Mouse (Mus musculus) lung, postnatal 0 days (tissue): Measurements from ENCODE around the gene Mex3a. TPM values are rescaled to one million over a fixed set of nuclear protein-coding genes. Genes with fewer than 3 reads are reported as not detected.

ENCODE experiments used
- ATAC-seq: fragments of 200-750 bp; cut with Nextera tagmentation; 2 replicates; pipeline ENCODE4 v1.8.0; 2017; ENCODE audit warnings: moderate library complexity
- DNase-seq: peaks from one replicate; pipeline ENCODE4 v3.0.0-alpha.2; 2016; ENCODE audit warnings: low spot score
- H3K27ac ChIP-seq: fragments of 300-500 bp; sonication (generic); 2 replicates; pipeline ENCODE4 v1.5.1; 2014; ENCODE audit warnings: antibody characterized with exemption, mild to moderate bottlenecking, low read length, mixed read lengths
- H3K27me3 ChIP-seq: fragments of 300-500 bp; sonication (generic); replicated peaks from 2 replicates; pipeline ENCODE4 v1.6.1; 2014; ENCODE audit warnings: low read length, mixed read lengths; ENCODE audit not compliant: insufficient read depth
- H3K36me3 ChIP-seq: fragments of 300-500 bp; sonication (generic); 2 replicates; pipeline ENCODE4 v1.6.1; 2014; ENCODE audit warnings: low read length, mixed read lengths; ENCODE audit not compliant: insufficient read depth
- H3K4me1 ChIP-seq: fragments of 300-500 bp; sonication (generic); 2 replicates; pipeline ENCODE4 v1.6.1; 2014; ENCODE audit warnings: antibody characterized with exemption, low read depth, low read length, mixed read lengths; ENCODE audit not compliant: insufficient read depth
- H3K4me2 ChIP-seq: fragments of 300-500 bp; sonication (generic); replicated peaks from 2 replicates; pipeline ENCODE4 v1.6.1; 2014; ENCODE audit warnings: low read depth, mild to moderate bottlenecking, low read length, moderate library complexity, mixed read lengths
- H3K4me3 ChIP-seq: fragments of 300-500 bp; sonication (generic); 2 replicates; pipeline ENCODE4 v1.5.1; 2014; ENCODE audit warnings: low read depth, low read length
- H3K9ac ChIP-seq: fragments of 300-500 bp; sonication (generic); replicated peaks from 2 replicates; pipeline ENCODE4 v1.6.1; 2014; ENCODE audit warnings: low read depth, mild to moderate bottlenecking
- H3K9me3 ChIP-seq: fragments of 300-500 bp; sonication (generic); 2 replicates; pipeline ENCODE4 v1.6.1; 2016; ENCODE audit warnings: low read length, mixed read lengths
- CTCF ChIP-seq: IDR thresholded peaks from 2 replicates; pipeline ENCODE4 v1.5.1; 2016; ENCODE audit warnings: antibody characterized with exemption, mild to moderate bottlenecking
- EP300 ChIP-seq: IDR thresholded peaks from 2 replicates; pipeline ENCODE4 v1.6.1; 2016; ENCODE audit warnings: antibody characterized with exemption, mild to moderate bottlenecking, control low read depth
- WGBS: fragments of 180-500 bp; shearing (Covaris S2); extraction: QIAGEN DNeasy Blood & Tissue Kit; methylation state at CpG from one replicate; pipeline ENCODE4 v1.1.7; 2014; 5-methylcytosine and 5-hydroxymethylcytosine counted together
- polyA plus RNA-seq: library from polyadenylated mRNA; unstranded; fragments of >200 nt; fragmentation: Nextera tagmentation; extraction: Ambion mirVana; gene quantifications from 2 replicates; pipeline ENCODE4 v1.2.1, GENCODE M21; 2015

Gene Mex3a
- polyA plus RNA-seq, 1 experiment from 2014 or later = 2.6 TPM

- ATAC-seq = peak; percentile 59
- Histone ChIP-seq H3K27ac (no peak overlapping the region), H3K27me3 (no peaks in the 10 kb centered on the region), H3K4me2 (no peak overlapping the region), H3K4me3 (no peak overlapping the region), H3K9me3 (no peaks in the 10 kb centered on the region), H3K9ac (no peak overlapping the region), H3K4me1 (no peaks in the 10 kb centered on the region), H3K36me3 (no peaks in the 10 kb centered on the region)
- TF ChIP-seq CTCF (peak; percentile 97), EP300 (no peak)
- 19% methylated on average over 9 of the region's 9 CpGs for WGBS
- DNase-seq = peak; percentile 90
Observed at GRCm38 (mm10) chr3:88521803-88522331, 10.3 kb upstream of the Mex3a start.

GRCm38 (mm10) chr3:88523027-88523426 lies 9.2 kb upstream of the Mex3a start:
- Histone ChIP-seq H3K27ac (no peak overlapping the region), H3K4me2 (no peak overlapping the region), H3K27me3 (no peaks in the 10 kb centered on the region), H3K36me3 (no peaks in the 10 kb centered on the region), H3K9me3 (no peaks in the 10 kb centered on the region), H3K4me3 (no peak overlapping the region), H3K9ac (no peak overlapping the region), H3K4me1 (no peaks in the 10 kb centered on the region)
- DNase-seq = no peak
- WGBS = 73% methylated on average over 8 of the region's 8 CpGs
- TF ChIP-seq EP300 (no peak), CTCF (no peak)
- no peak for ATAC-seq

- DNase-seq (no peak), ATAC-seq (no peak)
- H3K4me1 ChIP-seq = peaks cover 7% of the 10 kb centered on the region; the same call in 1 of the 2 replicates
- TF ChIP-seq EP300 (no peak), CTCF (no peak)
- no peaks in the 10 kb centered on the region for H3K27me3 ChIP-seq
- H3K36me3 ChIP-seq = no peaks in the 10 kb centered on the region
- H3K4me3 ChIP-seq = no peak overlapping the region
- no peak overlapping the region for H3K9ac ChIP-seq
- H3K27ac ChIP-seq = no peak overlapping the region
- WGBS = 92% methylated on average over 5 of the region's 5 CpGs
- no peaks in the 10 kb centered on the region for H3K9me3 ChIP-seq
- H3K4me2 ChIP-seq = no peak overlapping the region
Observed at GRCm38 (mm10) chr3:88525021-88525420, 7.2 kb upstream of the Mex3a start.

- no peaks in the 10 kb centered on the region for H3K27me3 ChIP-seq
- 30% methylated on average over 17 of the region's 17 CpGs for WGBS
- no peak overlapping the region for H3K4me3 ChIP-seq
- H3K4me1 ChIP-seq = peaks cover 7% of the 10 kb centered on the region; the same call in 1 of the 2 replicates
- no peaks in the 10 kb centered on the region for H3K9me3 ChIP-seq
- ATAC-seq = peak; percentile 88
- H3K27ac ChIP-seq = no peak overlapping the region
- H3K9ac ChIP-seq = no peak overlapping the region; the same call in 1 of the 2 replicates
- DNase-seq = peak; percentile 96
- no peaks in the 10 kb centered on the region for H3K36me3 ChIP-seq
- H3K4me2 ChIP-seq = no peak overlapping the region
- TF ChIP-seq EP300 (no peak), CTCF (peak; percentile 100)
Observed at GRCm38 (mm10) chr3:88526157-88527131, 5.8 kb upstream of the Mex3a start.

GRCm38 (mm10) chr3:88527565-88527964 lies 4.6 kb upstream of the Mex3a start:
- Histone ChIP-seq H3K4me1 (peaks cover 7% of the 10 kb centered on the region; the same call in 1 of the 2 replicates), H3K9me3 (no peaks in the 10 kb centered on the region), H3K27ac (no peak overlapping the region), H3K4me3 (no peak overlapping the region), H3K36me3 (no peaks in the 10 kb centered on the region), H3K27me3 (no peaks in the 10 kb centered on the region), H3K9ac (no peak overlapping the region), H3K4me2 (no peak overlapping the region)
- no peak for DNase-seq
- TF ChIP-seq EP300 (no peak), CTCF (no peak)
- no peak for ATAC-seq
- 51% methylated on average over 8 of the region's 8 CpGs for WGBS

GRCm38 (mm10) chr3:88528646-88529045 lies 3.5 kb upstream of the Mex3a start:
- no peak for TF ChIP-seq CTCF
- no peak for TF ChIP-seq EP300
- Histone ChIP-seq H3K9me3 (no peaks in the 10 kb centered on the region), H3K27ac (no peak overlapping the region), H3K36me3 (no peaks in the 10 kb centered on the region), H3K4me2 (no peak overlapping the region), H3K4me1 (peaks cover 8% of the 10 kb centered on the region; the same call in 1 of the 2 replicates), H3K4me3 (no peak overlapping the region), H3K27me3 (no peaks in the 10 kb centered on the region), H3K9ac (no peak overlapping the region)
- ATAC-seq = no peak
- 86% methylated on average over 11 of the region's 11 CpGs for WGBS
- no peak for DNase-seq
